Mouse (Mus musculus) C2C12 (cell line): ENCODE results near the gene Prkci. TPM values are rescaled to one million over a fixed set of nuclear protein-coding genes. Genes with fewer than 3 reads are reported as not detected.

Experiments
- H3K27me3 ChIP-seq: one replicate; pipeline ENCODE4 v1.6.1; 2011; ENCODE audit not compliant: control insufficient read depth, insufficient read depth, insufficient read length
- H3K36me3 ChIP-seq: one replicate; pipeline ENCODE4 v1.6.1; 2011; ENCODE audit not compliant: control insufficient read depth, insufficient read depth
- H3K4me3 ChIP-seq: one replicate; pipeline ENCODE4 v1.5.1; 2011; ENCODE audit warnings: mild to moderate bottlenecking, control low read depth; ENCODE audit not compliant: poor library complexity, insufficient read depth, severe bottlenecking
- H3K79me2 ChIP-seq: one replicate; pipeline ENCODE4 v1.6.1; 2011; ENCODE audit not compliant: control insufficient read depth, insufficient read depth
- H3K79me3 ChIP-seq: one replicate; pipeline ENCODE4 v1.6.1; 2011; ENCODE audit warnings: low read depth, control low read depth
- H3ac ChIP-seq: one replicate; pipeline ENCODE3; 2011; ENCODE audit warnings: low read depth; ENCODE audit not compliant: control insufficient read depth, insufficient read length
- CEBPB ChIP-seq: IDR thresholded peaks from one replicate; pipeline ENCODE4 v1.6.1; 2011; ENCODE audit warnings: low read depth, mild to moderate bottlenecking, control low read depth, moderate library complexity
- CTCF ChIP-seq: IDR thresholded peaks from one replicate; pipeline ENCODE4 v1.5.1; 2011; ENCODE audit not compliant: control insufficient read depth, insufficient read depth, insufficient read length
- FOSL1 ChIP-seq: IDR thresholded peaks from one replicate; pipeline ENCODE4 v1.8.0; 2011; ENCODE audit warnings: mild to moderate bottlenecking, low read length; ENCODE audit not compliant: poor library complexity, insufficient read depth, severe bottlenecking
- MAX ChIP-seq: IDR thresholded peaks from one replicate; pipeline ENCODE4 v1.6.1; 2011; ENCODE audit warnings: mild to moderate bottlenecking, control low read depth
- MYOD1 ChIP-seq: IDR thresholded peaks from one replicate; pipeline ENCODE4 v1.6.1; 2011; ENCODE audit warnings: low read depth; ENCODE audit not compliant: control insufficient read depth, insufficient read length
- MYOG ChIP-seq: IDR thresholded peaks from one replicate; pipeline ENCODE4 v1.6.1; 2011; ENCODE audit not compliant: control insufficient read depth, insufficient read length; ENCODE audit errors: extremely low read depth
- USF1 ChIP-seq: IDR thresholded peaks from one replicate; pipeline ENCODE4 v1.6.1; 2011; ENCODE audit warnings: low read depth, mild to moderate bottlenecking, control low read depth, moderate library complexity
- polyA plus RNA-seq: library from polyadenylated mRNA; unstranded; fragments of >200 nt; fragmentation: generic; extraction: Trizol; gene quantifications from one replicate; pipeline ENCODE4 v1.2.1, GENCODE M21; 2012; ENCODE audit warnings: missing spikeins

Gene Prkci
- polyA plus RNA-seq, 1 experiment, result 17.5 TPM

- H3K36me3 ChIP-seq, result peaks cover 10% of the 10 kb centered on the region
- no peak overlapping the region for H3K4me3 ChIP-seq
- peaks cover 59% of the 10 kb centered on the region for H3K79me3 ChIP-seq
- peaks cover 94% of the 10 kb centered on the region for H3K79me2 ChIP-seq
- TF ChIP-seq MYOG, result no peak
- no peak for TF ChIP-seq CTCF
- no peak for TF ChIP-seq MAX
- no peak for TF ChIP-seq USF1
- no peaks in the 10 kb centered on the region for H3K27me3 ChIP-seq
- no peak overlapping the region for H3ac ChIP-seq
Measured at GRCm38 (mm10) chr3:31015682-31016443, 20.3 kb downstream of the Prkci start.

GRCm38 (mm10) chr3:31016594-31017196, 21.1 kb downstream of the Prkci start:
- H3K79me2 ChIP-seq, result peaks cover 87% of the 10 kb centered on the region
- no peak overlapping the region for H3K4me3 ChIP-seq
- TF ChIP-seq CTCF (no peak), FOSL1 (no peak), USF1 (no peak), MYOG (no peak)
- H3K79me3 ChIP-seq, result peaks cover 56% of the 10 kb centered on the region
- no peak overlapping the region for H3ac ChIP-seq
- no peaks in the 10 kb centered on the region for H3K27me3 ChIP-seq
- H3K36me3 ChIP-seq, result peaks cover 10% of the 10 kb centered on the region

GRCm38 (mm10) chr3:31017652-31018051, 22.1 kb downstream of the Prkci start:
- no peak for TF ChIP-seq CEBPB
- no peak for TF ChIP-seq USF1
- no peak for TF ChIP-seq MAX
- no peak for TF ChIP-seq MYOG
- Histone ChIP-seq H3ac (no peak overlapping the region), H3K79me3 (peaks cover 49% of the 10 kb centered on the region), H3K36me3 (peaks cover 10% of the 10 kb centered on the region), H3K4me3 (no peak overlapping the region), H3K79me2 (peaks cover 78% of the 10 kb centered on the region), H3K27me3 (no peaks in the 10 kb centered on the region)

- H3K4me3 ChIP-seq, result no peak overlapping the region
- H3K36me3 ChIP-seq, result peaks cover 10% of the 10 kb centered on the region
- peaks cover 66% of the 10 kb centered on the region for H3K79me2 ChIP-seq
- H3K27me3 ChIP-seq, result no peaks in the 10 kb centered on the region
- H3K79me3 ChIP-seq, result peaks cover 38% of the 10 kb centered on the region
- TF ChIP-seq USF1 (no peak), CEBPB (no peak), FOSL1 (no peak), MAX (no peak), MYOG (no peak), CTCF (no peak), MYOD1 (no peak)
- H3ac ChIP-seq, result no peak overlapping the region
Measured at GRCm38 (mm10) chr3:31019287-31019686, 23.7 kb downstream of the Prkci start.

GRCm38 (mm10) chr3:31019793-31020447, 24.4 kb downstream of the Prkci start:
- Histone ChIP-seq H3K27me3 (no peaks in the 10 kb centered on the region), H3K36me3 (peaks cover 10% of the 10 kb centered on the region), H3K79me2 (peaks cover 66% of the 10 kb centered on the region), H3ac (no peak overlapping the region), H3K4me3 (no peak overlapping the region), H3K79me3 (peaks cover 37% of the 10 kb centered on the region)
- no peak for TF ChIP-seq MYOD1
- no peak for TF ChIP-seq CEBPB
- TF ChIP-seq USF1, result no peak
- no peak for TF ChIP-seq FOSL1
- no peak for TF ChIP-seq MAX
- TF ChIP-seq MYOG, result no peak
- TF ChIP-seq CTCF, result no peak
